Comparison of ENCODE assay signal across 12 mouse cellular contexts in the genomic region with DNA sequence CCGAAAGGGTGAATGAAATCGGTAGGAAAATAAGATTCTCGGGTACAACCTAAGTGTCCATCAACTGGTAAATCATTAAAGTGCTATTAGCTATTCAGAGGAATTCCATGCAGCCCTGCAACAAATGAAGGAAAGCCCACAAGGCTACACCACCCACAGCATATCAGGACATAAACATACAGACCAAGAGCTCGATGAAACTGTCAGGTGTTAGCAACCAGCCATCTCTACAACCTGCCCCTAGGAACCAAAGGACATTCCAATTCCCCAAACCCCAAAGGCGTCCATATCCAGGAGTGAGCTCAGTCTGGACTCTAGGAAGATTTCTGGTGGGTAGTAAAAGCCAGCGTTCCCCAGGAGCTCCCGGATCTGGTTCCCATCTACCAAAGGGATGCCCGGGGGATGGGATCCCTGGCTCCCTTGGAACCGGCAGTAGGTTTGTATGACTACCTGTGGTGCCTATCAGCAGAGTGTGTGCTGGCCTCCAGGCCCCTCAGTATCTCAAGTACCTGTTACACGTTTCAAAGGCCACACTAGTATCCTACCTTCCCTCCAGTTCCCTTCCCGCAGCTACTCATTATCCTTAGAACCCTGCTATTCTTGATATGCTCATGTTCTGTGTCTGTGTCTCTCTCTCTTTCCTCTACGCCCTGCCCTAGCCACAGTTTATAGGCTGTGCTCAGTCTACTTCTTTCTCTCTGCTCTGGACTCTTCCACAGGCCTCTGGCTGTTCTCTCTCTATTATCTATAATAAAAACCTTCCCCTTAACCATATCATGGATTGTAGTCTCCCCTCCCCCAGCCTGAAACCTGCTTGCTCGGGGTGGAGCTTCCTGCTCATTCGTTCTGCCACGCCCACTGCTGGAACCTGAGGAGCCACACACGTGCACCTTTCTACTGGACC. TPM values are rescaled to one million over a fixed set of nuclear protein-coding genes. Genes with fewer than 3 reads are reported as not detected.
A peak's percentile ranks its signal among the peaks of the same experiment; 100 is the strongest.
DNase-seq lines count a peak whose midpoint lies in the region; ATAC-seq and TF ChIP-seq lines count a peak whose summit lies in the region.
"Had no signal": no experiment of that assay in that cellular context is flagged by ENCODE, and none has a peak within 500 bp of the region (broad histone marks: within the 10 kb centered on the region; RNA-seq: fewer than 3 reads in every experiment).

No protein-coding gene starts in this region.

- DNase-seq in forebrain, embryonic 10.5 days (ENCODE audit: extremely low spot score, low spot score): no peak
- no peak for DNase-seq in lung, adult 2 months
- DNase-seq in limb, embryonic 14.5 days (ENCODE audit: low spot score): no peak
- DNase-seq in thymus, postnatal 0 days (ENCODE audit: low spot score): no peak
- no peak for DNase-seq in midbrain, postnatal 0 days (ENCODE audit: low spot score)
- DNase-seq: adrenal gland, postnatal 10 days had no signal

- H3K27me3 ChIP-seq in forebrain, embryonic 10.5 days (ENCODE audit: poor library complexity, severe bottlenecking): no peaks in the 10 kb centered on the region
- H3K27me3 ChIP-seq in forebrain, embryonic 13.5 days: no peaks in the 10 kb centered on the region
- no peaks in the 10 kb centered on the region for H3K27me3 ChIP-seq in lung, embryonic 15.5 days
- H3K27me3 ChIP-seq in limb, embryonic 14.5 days (ENCODE audit: control insufficient read depth, insufficient read depth, low read length): no peaks in the 10 kb centered on the region
- H3K27me3 ChIP-seq in stomach, embryonic 16.5 days (ENCODE audit: control insufficient read depth, insufficient read depth, low read length): no peaks in the 10 kb centered on the region
- no peaks in the 10 kb centered on the region for H3K27me3 ChIP-seq in midbrain, postnatal 0 days (ENCODE audit: insufficient read depth, low read length)

- H3K9me3 ChIP-seq in forebrain, embryonic 10.5 days: no peaks in the 10 kb centered on the region
- no peaks in the 10 kb centered on the region for H3K9me3 ChIP-seq in forebrain, embryonic 13.5 days (replicated peaks)
- H3K9me3 ChIP-seq in lung, embryonic 15.5 days: no peaks in the 10 kb centered on the region
- no peaks in the 10 kb centered on the region for H3K9me3 ChIP-seq in limb, embryonic 14.5 days (ENCODE audit: control insufficient read depth, low read length)
- no peaks in the 10 kb centered on the region for H3K9me3 ChIP-seq in stomach, embryonic 16.5 days (replicated peaks; ENCODE audit: control insufficient read depth, low read length)
- no peaks in the 10 kb centered on the region for H3K9me3 ChIP-seq in midbrain, postnatal 0 days (ENCODE audit: low read length)

- no peak for TF ChIP-seq POLR2A in lung, adult 2 months (IDR thresholded peaks at IDR 0.05; ENCODE audit: borderline replicate concordance, extremely low read depth, low read depth, low read length)
- no peak for TF ChIP-seq POLR2A in limb, embryonic 14.5 days (IDR thresholded peaks at IDR 0.05; ENCODE audit: borderline replicate concordance, extremely low read depth, insufficient read depth, insufficient read length)

- peak overlapping the region; percentile 30 for H3K4me3 ChIP-seq in forebrain, embryonic 10.5 days
- no peak overlapping the region for H3K4me3 ChIP-seq in forebrain, embryonic 13.5 days
- no peak overlapping the region for H3K4me3 ChIP-seq in lung, embryonic 15.5 days
- H3K4me3 ChIP-seq in lung, adult 2 months (replicated peaks; ENCODE audit: extremely low read depth, low read depth, low read length): no peak overlapping the region
- no peak overlapping the region for H3K4me3 ChIP-seq in limb, embryonic 14.5 days (replicated peaks; ENCODE audit: low read length)
- H3K4me3 ChIP-seq in stomach, embryonic 16.5 days (replicated peaks; ENCODE audit: low read length): no peak overlapping the region
- H3K4me3 ChIP-seq in midbrain, postnatal 0 days (ENCODE audit: low read depth, low read length): no peak overlapping the region

- TF ChIP-seq CTCF in lung, adult 2 months (IDR thresholded peaks at IDR 0.05; ENCODE audit: insufficient read depth, low read length): no peak
- TF ChIP-seq CTCF in midbrain, postnatal 0 days (IDR thresholded peaks at IDR 0.05): no peak

- H3K36me3 ChIP-seq in forebrain, embryonic 10.5 days (replicated peaks): no peaks in the 10 kb centered on the region
- H3K36me3 ChIP-seq in forebrain, embryonic 13.5 days (ENCODE audit: poor library complexity, severe bottlenecking): no peaks in the 10 kb centered on the region
- H3K36me3 ChIP-seq in lung, embryonic 15.5 days: no peaks in the 10 kb centered on the region
- H3K36me3 ChIP-seq in limb, embryonic 14.5 days (ENCODE audit: control insufficient read depth, insufficient read depth, low read length): no peaks in the 10 kb centered on the region
- no peaks in the 10 kb centered on the region for H3K36me3 ChIP-seq in stomach, embryonic 16.5 days (ENCODE audit: control insufficient read depth, insufficient read depth, low read length)
- no peaks in the 10 kb centered on the region for H3K36me3 ChIP-seq in midbrain, postnatal 0 days (ENCODE audit: insufficient read depth, low read length)

- ATAC-seq in forebrain, embryonic 13.5 days: no peak
- peak; percentile 46; the same call in 1 of the 2 replicates for ATAC-seq in lung, embryonic 15.5 days (ENCODE audit: borderline replicate concordance, extremely low read depth, low FRiP score, low TSS enrichment)
- ATAC-seq in limb, embryonic 14.5 days (ENCODE audit: low FRiP score, low read depth): no peak
- peak; percentile 56; the same call in 1 of the 2 replicates for ATAC-seq in stomach, embryonic 16.5 days (ENCODE audit: insufficient read depth, low FRiP score)
- ATAC-seq in midbrain, postnatal 0 days (ENCODE audit: low FRiP score): no peak
- ATAC-seq: forebrain, embryonic 14.5 days had no signal

- no peak overlapping the region for H3K9ac ChIP-seq in forebrain, embryonic 13.5 days
- H3K9ac ChIP-seq in lung, embryonic 15.5 days: no peak overlapping the region
- H3K9ac ChIP-seq in limb, embryonic 14.5 days (ENCODE audit: low read depth, low read length, severe bottlenecking): no peak overlapping the region
- H3K9ac ChIP-seq in stomach, embryonic 16.5 days (ENCODE audit: low read length): no peak overlapping the region
- no peak overlapping the region for H3K9ac ChIP-seq in midbrain, postnatal 0 days (replicated peaks; ENCODE audit: low read length, poor library complexity, severe bottlenecking)

- H3K27ac ChIP-seq in forebrain, embryonic 10.5 days: peak overlapping the region; percentile 77
- H3K27ac ChIP-seq in forebrain, embryonic 13.5 days: no peak overlapping the region
- H3K27ac ChIP-seq in lung, embryonic 15.5 days: peak overlapping the region; percentile 47
- H3K27ac ChIP-seq in limb, embryonic 14.5 days (replicated peaks; ENCODE audit: low read depth, low read length): no peak overlapping the region
- H3K27ac ChIP-seq in stomach, embryonic 16.5 days (ENCODE audit: low read length): peak overlapping the region; percentile 76
- H3K27ac ChIP-seq in midbrain, postnatal 0 days (ENCODE audit: low read depth, low read length): no peak overlapping the region

- H3K4me1 ChIP-seq in forebrain, embryonic 10.5 days: peaks cover 16% of the 10 kb centered on the region
- H3K4me1 ChIP-seq in forebrain, embryonic 13.5 days: no peaks in the 10 kb centered on the region
- peaks cover 8% of the 10 kb centered on the region; the same call in 1 of the 2 replicates for H3K4me1 ChIP-seq in lung, embryonic 15.5 days
- no peaks in the 10 kb centered on the region; the same call in 1 of the 2 replicates for H3K4me1 ChIP-seq in lung, adult 2 months (ENCODE audit: control insufficient read depth, insufficient read depth, low read length)
- H3K4me1 ChIP-seq in limb, embryonic 14.5 days (ENCODE audit: control insufficient read depth, insufficient read depth, low read length): no peaks in the 10 kb centered on the region
- no peaks in the 10 kb centered on the region for H3K4me1 ChIP-seq in stomach, embryonic 16.5 days (ENCODE audit: control insufficient read depth, insufficient read depth, low read length)
- H3K4me1 ChIP-seq in midbrain, postnatal 0 days (ENCODE audit: insufficient read depth, low read length): no peaks in the 10 kb centered on the region

- WGBS in forebrain, embryonic 10.5 days: 35% methylated on average over 15 of the region's 16 CpGs
- 38% methylated on average over 15 of the region's 16 CpGs for WGBS in forebrain, embryonic 13.5 days
- WGBS in lung, embryonic 15.5 days: 33% methylated on average over 15 of the region's 16 CpGs
- 41% methylated on average over 16 of the region's 16 CpGs for WGBS in lung, adult 2 months
- 28% methylated on average over 15 of the region's 16 CpGs for WGBS in limb, embryonic 14.5 days
- 36% methylated on average over 15 of the region's 16 CpGs for WGBS in stomach, embryonic 16.5 days
- WGBS in midbrain, postnatal 0 days: 42% methylated on average over 14 of the region's 16 CpGs

- H3K4me2 ChIP-seq in forebrain, embryonic 13.5 days: no peak overlapping the region
- H3K4me2 ChIP-seq in lung, embryonic 15.5 days: peak overlapping the region; percentile 3; the same call in 1 of the 2 replicates
- 0 out of 2 replicates have a peak overlapping the region, but pooled peaks have one; percentile 8 for H3K4me2 ChIP-seq in limb, embryonic 14.5 days (replicated peaks; ENCODE audit: low read depth, low read length, severe bottlenecking)
- 0 out of 2 replicates have a peak overlapping the region, but pooled peaks have one; percentile 6 for H3K4me2 ChIP-seq in stomach, embryonic 16.5 days (ENCODE audit: low read depth, low read length)
- H3K4me2 ChIP-seq in midbrain, postnatal 0 days (ENCODE audit: low read depth, low read length, poor library complexity, severe bottlenecking): no peak overlapping the region

RNA-seq across cellular contexts. Expression of gene Cdc42, which starts 23.4 kb away (rescaled TPM):
- 567 and 573 TPM in 2 replicates for polyA plus RNA-seq in forebrain, embryonic 10.5 days (2016; fragmentation: Nextera tagmentation; extraction: Ambion mirVana)
- 670 and 681 TPM in 2 replicates for polyA plus RNA-seq in forebrain, embryonic 13.5 days (2015; fragmentation: Nextera tagmentation; extraction: Ambion mirVana)
- 701 and 709 TPM in 2 replicates for polyA plus RNA-seq in lung, embryonic 15.5 days (2015; fragmentation: Nextera tagmentation; extraction: Ambion mirVana)
- polyA plus RNA-seq in lung, adult 2 months (2012; rRNA removed): 67.9 and 124 TPM in 2 replicates
- 300 and 342 TPM in 2 replicates for polyA plus RNA-seq in limb, embryonic 14.5 days (2012; rRNA removed)
- 720 and 741 TPM in 2 replicates for polyA plus RNA-seq in limb, embryonic 14.5 days (2014; fragmentation: Nextera tagmentation; extraction: Ambion mirVana)
- 710 and 730 TPM in 2 replicates for polyA plus RNA-seq in stomach, embryonic 16.5 days (2015; fragmentation: Nextera tagmentation; extraction: Ambion mirVana)
- polyA plus RNA-seq in thymus, postnatal 0 days (2015; fragmentation: Nextera tagmentation; extraction: Ambion mirVana): 536 and 561 TPM in 2 replicates
- 583 and 680 TPM in 2 replicates for total RNA-seq in midbrain, postnatal 0 days (2014; rRNA removed)
- 1,182 and 1,189 TPM in 2 replicates for polyA plus RNA-seq in midbrain, postnatal 0 days (2015; fragmentation: Nextera tagmentation; extraction: Ambion mirVana)

RNA-seq across cellular contexts. Expression of gene Cela3a, which starts 28.6 kb away (rescaled TPM):
- not detected in 2 replicates for polyA plus RNA-seq in forebrain, embryonic 10.5 days (2016; fragmentation: Nextera tagmentation; extraction: Ambion mirVana)
- polyA plus RNA-seq in forebrain, embryonic 13.5 days (2015; fragmentation: Nextera tagmentation; extraction: Ambion mirVana): not detected in 2 replicates
- polyA plus RNA-seq in lung, embryonic 15.5 days (2015; fragmentation: Nextera tagmentation; extraction: Ambion mirVana): not detected in 2 replicates
- polyA plus RNA-seq in lung, adult 2 months (2012; rRNA removed): not detected in 2 replicates
- polyA plus RNA-seq in limb, embryonic 14.5 days (2012; rRNA removed): not detected in 2 replicates
- not detected in 2 replicates for polyA plus RNA-seq in limb, embryonic 14.5 days (2014; fragmentation: Nextera tagmentation; extraction: Ambion mirVana)
- polyA plus RNA-seq in stomach, embryonic 16.5 days (2015; fragmentation: Nextera tagmentation; extraction: Ambion mirVana): 0.54 and 0.83 TPM in 2 replicates
- polyA plus RNA-seq in thymus, postnatal 0 days (2015; fragmentation: Nextera tagmentation; extraction: Ambion mirVana): not detected in 2 replicates
- not detected in 2 replicates for total RNA-seq in midbrain, postnatal 0 days (2014; rRNA removed)
- polyA plus RNA-seq in midbrain, postnatal 0 days (2015; fragmentation: Nextera tagmentation; extraction: Ambion mirVana): not detected in 2 replicates
- total RNA-seq: adrenal gland, postnatal 10 days; layer of hippocampus, adult 18-20 months had no signal
- polyA plus RNA-seq: C2C12; forebrain, embryonic 14.5 days had no signal

RNA-seq across cellular contexts. Expression of gene Cela3b, which starts 49.4 kb away (rescaled TPM):
- not detected in 2 replicates for polyA plus RNA-seq in forebrain, embryonic 10.5 days (2016; fragmentation: Nextera tagmentation; extraction: Ambion mirVana)
- not detected in 2 replicates for polyA plus RNA-seq in forebrain, embryonic 13.5 days (2015; fragmentation: Nextera tagmentation; extraction: Ambion mirVana)
- 0.16 and 0.94 TPM in 2 replicates for polyA plus RNA-seq in lung, embryonic 15.5 days (2015; fragmentation: Nextera tagmentation; extraction: Ambion mirVana)
- polyA plus RNA-seq in lung, adult 2 months (2012; rRNA removed): 0.57 and 12.5 TPM in 2 replicates
- 0.29 and 0.55 TPM in 2 replicates for polyA plus RNA-seq in limb, embryonic 14.5 days (2012; rRNA removed)
- polyA plus RNA-seq in limb, embryonic 14.5 days (2014; fragmentation: Nextera tagmentation; extraction: Ambion mirVana): 0.28 TPM in 1 of 2 replicates, not detected in the other
- polyA plus RNA-seq in stomach, embryonic 16.5 days (2015; fragmentation: Nextera tagmentation; extraction: Ambion mirVana): 406 and 529 TPM in 2 replicates
- polyA plus RNA-seq in thymus, postnatal 0 days (2015; fragmentation: Nextera tagmentation; extraction: Ambion mirVana): 0.40 TPM in 1 of 2 replicates, not detected in the other
- total RNA-seq in midbrain, postnatal 0 days (2014; rRNA removed): not detected in 2 replicates
- polyA plus RNA-seq in midbrain, postnatal 0 days (2015; fragmentation: Nextera tagmentation; extraction: Ambion mirVana): not detected in 2 replicates
- total RNA-seq: adrenal gland, postnatal 10 days; layer of hippocampus, adult 18-20 months had no signal
- polyA plus RNA-seq: C2C12; forebrain, embryonic 14.5 days had no signal

Comparison
In these comparisons a context has a peak if more than half of its experiments do, and no peak if none do; other contexts are left out.
1. H3K27ac ChIP-seq: peak in forebrain, embryonic 10.5 days (single experiment), lung, embryonic 15.5 days (single experiment) and stomach, embryonic 16.5 days (single experiment); none in forebrain, embryonic 13.5 days (single experiment), limb, embryonic 14.5 days (single experiment) and midbrain, postnatal 0 days (single experiment).
2. ATAC-seq: peak in lung, embryonic 15.5 days (single experiment) and stomach, embryonic 16.5 days (single experiment); none in forebrain, embryonic 13.5 days (single experiment), limb, embryonic 14.5 days (single experiment) and midbrain, postnatal 0 days (single experiment).
3. H3K4me2 ChIP-seq: peak in lung, embryonic 15.5 days (single experiment), limb, embryonic 14.5 days (single experiment) and stomach, embryonic 16.5 days (single experiment); none in forebrain, embryonic 13.5 days (single experiment) and midbrain, postnatal 0 days (single experiment).
4. RNA of gene Cela3b, which starts 49.4 kb away (polyA plus RNA-seq): 406 to 529 TPM in stomach, embryonic 16.5 days; 0.57 to 12.5 TPM in lung, adult 2 months, 0.28 to 0.55 TPM in limb, embryonic 14.5 days, 0.16 to 0.94 TPM in lung, embryonic 15.5 days, 0.40 TPM in thymus, postnatal 0 days, not detected in forebrain, embryonic 13.5 days, not detected in forebrain, embryonic 10.5 days and not detected in midbrain, postnatal 0 days; every median in the first group is over 10 times any median in the second.